Comparison of ENCODE assay signal across 9 mouse cellular contexts in the genomic region with DNA sequence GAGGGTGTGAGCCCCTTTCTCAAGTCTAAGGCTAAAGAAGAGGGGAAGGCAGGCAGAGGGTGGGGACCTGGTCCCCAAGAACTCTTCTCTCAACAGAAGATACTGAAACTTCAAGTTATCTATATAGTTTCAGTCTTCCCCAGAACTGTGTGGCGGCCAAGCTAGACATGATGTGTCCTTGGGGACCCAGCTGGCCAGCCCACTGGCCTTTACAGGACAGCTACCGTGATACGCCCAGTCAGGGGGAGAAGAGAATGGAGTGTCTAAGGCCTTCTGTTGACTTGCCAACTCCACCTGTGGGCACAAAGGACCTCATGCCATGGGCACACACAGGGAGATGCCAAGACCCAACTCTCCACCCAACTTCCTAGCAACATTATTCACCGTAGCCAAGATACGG. TPM values are rescaled to one million over a fixed set of nuclear protein-coding genes. Genes with fewer than 3 reads are reported as not detected.
A peak's percentile ranks its signal among the peaks of the same experiment; 100 is the strongest.
DNase-seq lines count a peak whose midpoint lies in the region; ATAC-seq and TF ChIP-seq lines count a peak whose summit lies in the region.
"Had no signal": no experiment of that assay in that cellular context is flagged by ENCODE, and none has a peak within 500 bp of the region (broad histone marks: within the 10 kb centered on the region; RNA-seq: fewer than 3 reads in every experiment).

No protein-coding gene starts in this region.

- H3K27ac ChIP-seq in lung, embryonic 14.5 days (ENCODE audit: low read depth) = peak overlapping the region; percentile 94
- peak overlapping the region; percentile 92 for H3K27ac ChIP-seq in heart, embryonic 12.5 days (ENCODE audit: poor library complexity, severe bottlenecking)
- H3K27ac ChIP-seq in limb, embryonic 15.5 days = peak overlapping the region; percentile 64

- 73% methylated on average over 5 of the region's 5 CpGs for WGBS in lung, embryonic 14.5 days
- 73% methylated on average over 5 of the region's 5 CpGs for WGBS in heart, embryonic 12.5 days
- 72% methylated on average over 5 of the region's 5 CpGs for WGBS in limb, embryonic 15.5 days

- H3K4me1 ChIP-seq in lung, embryonic 14.5 days (ENCODE audit: insufficient read depth) = peaks cover 78% of the 10 kb centered on the region
- peaks cover 96% of the 10 kb centered on the region for H3K4me1 ChIP-seq in heart, embryonic 12.5 days (replicated peaks)
- H3K4me1 ChIP-seq in limb, embryonic 15.5 days = peaks cover 86% of the 10 kb centered on the region

- H3K4me3 ChIP-seq in lung, embryonic 14.5 days (ENCODE audit: low read depth, low read length) = no peak overlapping the region
- no peak overlapping the region for H3K4me3 ChIP-seq in heart, embryonic 12.5 days
- H3K4me3 ChIP-seq in limb, embryonic 15.5 days = no peak overlapping the region

- no peak overlapping the region for H3K9ac ChIP-seq in lung, embryonic 14.5 days
- 0 out of 2 replicates have a peak overlapping the region, but pooled peaks have one; percentile 26 for H3K9ac ChIP-seq in heart, embryonic 12.5 days
- H3K9ac ChIP-seq in limb, embryonic 15.5 days = no peak overlapping the region

- no peaks in the 10 kb centered on the region for H3K9me3 ChIP-seq in lung, embryonic 14.5 days (ENCODE audit: low read depth, low read length)
- no peaks in the 10 kb centered on the region for H3K9me3 ChIP-seq in heart, embryonic 12.5 days (replicated peaks)
- no peaks in the 10 kb centered on the region for H3K9me3 ChIP-seq in limb, embryonic 15.5 days

- TF ChIP-seq CTCF in lung, embryonic 14.5 days (IDR thresholded peaks at IDR 0.05; ENCODE audit: low read depth) = no peak

- DNase-seq in adrenal gland, postnatal 14 days = peak; percentile 53
- DNase-seq in adrenal gland, adult 18-20 months (ENCODE audit: low spot score in 2 of 2) = no peak
- no peak for DNase-seq in lung, embryonic 14.5 days
- DNase-seq in lung, postnatal 36 days = no peak
- DNase-seq in left cerebral cortex, adult 9 months (ENCODE audit: low spot score in 2 of 2) = no peak
- no peak for DNase-seq in left cerebral cortex, adult 18-20 months (ENCODE audit: low spot score in 2 of 2)

- H3K4me2 ChIP-seq in lung, embryonic 14.5 days = no peak overlapping the region
- H3K4me2 ChIP-seq in heart, embryonic 12.5 days = no peak overlapping the region; the same call in 1 of the 2 replicates
- H3K4me2 ChIP-seq in limb, embryonic 15.5 days = no peak overlapping the region

- H3K36me3 ChIP-seq in lung, embryonic 14.5 days (ENCODE audit: insufficient read depth) = no peaks in the 10 kb centered on the region
- peaks cover 2% of the 10 kb centered on the region; the same call in 1 of the 2 replicates for H3K36me3 ChIP-seq in heart, embryonic 12.5 days
- H3K36me3 ChIP-seq in limb, embryonic 15.5 days = no peaks in the 10 kb centered on the region

- ATAC-seq in lung, embryonic 14.5 days (ENCODE audit: insufficient read depth) = no peak
- ATAC-seq in heart, embryonic 12.5 days (ENCODE audit: insufficient number of reproducible peaks, low FRiP score) = no peak
- ATAC-seq in limb, embryonic 15.5 days (ENCODE audit: insufficient number of reproducible peaks, low FRiP score, low TSS enrichment, low read depth) = no peak
- ATAC-seq: inflammation-experienced regulatory T-cells, adult 6 months had no signal

- H3K27me3 ChIP-seq in lung, embryonic 14.5 days (ENCODE audit: insufficient read depth, low read length) = no peaks in the 10 kb centered on the region
- H3K27me3 ChIP-seq in heart, embryonic 12.5 days (replicated peaks) = no peaks in the 10 kb centered on the region
- no peaks in the 10 kb centered on the region for H3K27me3 ChIP-seq in limb, embryonic 15.5 days

RNA-seq across cellular contexts. Expression of gene Actn1, which starts 31.8 kb away (rescaled TPM):
- total RNA-seq in adrenal gland, postnatal 14 days (2021) = 35.8 and 54.6 TPM in 2 replicates
- total RNA-seq in adrenal gland, adult 18-20 months (2021) = 10 to 100 TPM; 31.2 to 43.7 TPM
- 71.9 and 86.2 TPM in 2 replicates for polyA plus RNA-seq in lung, embryonic 14.5 days (2014; fragmentation: Nextera tagmentation; extraction: Ambion mirVana)
- 63.6 and 65.0 TPM in 2 replicates for polyA plus RNA-seq in heart, embryonic 12.5 days (2016; fragmentation: Nextera tagmentation; extraction: Ambion mirVana)
- 25.5 and 29.4 TPM in 2 replicates for polyA plus RNA-seq in limb, embryonic 15.5 days (2015; fragmentation: Nextera tagmentation; extraction: Ambion mirVana)
- total RNA-seq in left cerebral cortex, adult 18-20 months (2021) = 100 to 1,000 TPM; 107 to 115 TPM
